Mouse (Mus musculus): ENCODE measurements around the gene Ankrd33. TPM values are rescaled to one million over a fixed set of nuclear protein-coding genes. Genes with fewer than 3 reads are reported as not detected.

The Ankrd33 gene
- not detected in 2 replicates for polyA plus RNA-seq (2014; fragmentation: Nextera tagmentation; extraction: Ambion mirVana)

DNA sequence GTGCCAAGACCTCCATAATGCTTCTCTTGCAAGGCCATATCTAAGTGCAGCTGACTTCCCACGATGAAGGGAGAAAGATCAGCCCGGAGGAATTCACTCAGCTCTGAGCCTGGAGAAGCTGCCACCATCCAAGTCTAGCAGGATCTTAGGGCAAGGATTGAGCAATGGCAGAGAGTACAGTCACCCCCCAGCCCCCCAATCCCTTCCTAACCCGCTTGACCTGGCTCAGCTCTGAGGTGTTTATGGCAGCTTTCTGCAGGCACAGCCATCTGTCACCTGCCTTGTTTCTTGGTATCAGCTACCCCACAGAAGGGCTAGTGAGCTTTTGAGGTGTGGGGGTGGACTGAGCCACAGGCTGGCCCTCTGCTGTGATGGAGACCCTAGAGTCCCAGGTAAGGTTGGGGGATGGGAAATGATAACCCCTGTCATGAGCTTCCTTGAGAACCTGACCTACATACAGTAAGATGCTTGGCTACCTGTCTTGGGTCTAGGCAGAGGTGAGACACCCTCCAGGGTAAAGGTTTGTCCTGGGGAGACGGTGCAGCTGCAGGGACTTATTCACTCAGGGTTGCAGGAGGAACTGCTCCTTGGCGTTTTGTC lies at the start of gene Ankrd33:
Gene Ankrd33, plus strand, starts transcription at position 245 of the 600 bp plus-strand sequence.
- no peak for ATAC-seq (ENCODE audit: low FRiP score, low TSS enrichment)
- Histone ChIP-seq H3K9me3 (ENCODE audit: control insufficient read depth, low read length) (no peaks in the 10 kb centered on the region), H3K4me1 (ENCODE audit: control insufficient read depth, insufficient read depth, low read length) (no peaks in the 10 kb centered on the region), H3K27me3 (ENCODE audit: control insufficient read depth, insufficient read depth, low read length) (no peaks in the 10 kb centered on the region), H3K4me2 (ENCODE audit: low read length) (no peak within 1 kb of the TSS), H3K36me3 (ENCODE audit: control insufficient read depth, insufficient read depth, low read length) (no peaks in the 10 kb centered on the region), H3K27ac (replicated peaks; ENCODE audit: low read depth, low read length) (no peak within 1 kb of the TSS), H3K4me3 (replicated peaks; ENCODE audit: low read depth, low read length) (no peak within 1 kb of the TSS), H3K9ac (replicated peaks; ENCODE audit: low read length) (no peak within 1 kb of the TSS)
- WGBS, result 82% methylated on average over 5 of the region's 5 CpGs
- no peak for DNase-seq

DNA sequence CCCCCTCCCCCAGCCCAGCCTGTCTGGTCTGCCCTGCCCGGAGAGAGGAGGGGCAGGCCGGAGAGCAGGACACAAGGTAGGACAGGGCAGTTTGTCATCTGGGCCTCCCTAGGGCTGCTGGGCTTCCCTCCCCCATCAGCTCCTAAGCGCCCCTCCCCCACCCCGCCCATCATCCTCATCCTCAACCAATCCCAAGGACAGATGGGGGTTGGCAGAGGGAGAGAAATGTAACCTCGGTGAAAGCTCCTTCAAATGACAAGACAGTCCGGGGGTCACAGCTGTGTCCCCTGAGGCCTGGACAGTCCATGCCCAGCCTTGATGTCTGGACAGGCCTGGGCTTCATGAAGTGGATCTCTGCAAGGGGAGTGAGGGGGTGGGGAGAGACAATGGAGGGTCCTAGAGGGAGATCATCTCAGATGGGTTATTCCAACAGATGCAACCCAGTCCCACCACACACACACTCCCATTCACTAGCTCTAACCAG lies 49.1 kb upstream of the Ankrd33 start:
- DNase-seq (no peak), ATAC-seq (ENCODE audit: low FRiP score, low TSS enrichment) (peak; percentile 29; the same call in 1 of the 2 replicates)
- H3K36me3 ChIP-seq (ENCODE audit: control insufficient read depth, insufficient read depth, low read length), result no peaks in the 10 kb centered on the region
- H3K9ac ChIP-seq (replicated peaks; ENCODE audit: low read length), result no peak overlapping the region; the same call in 1 of the 2 replicates
- no peaks in the 10 kb centered on the region for H3K27me3 ChIP-seq (ENCODE audit: control insufficient read depth, insufficient read depth, low read length)
- H3K9me3 ChIP-seq (ENCODE audit: control insufficient read depth, low read length), result no peaks in the 10 kb centered on the region
- H3K4me2 ChIP-seq (ENCODE audit: low read length), result no peak overlapping the region
- peak overlapping the region; percentile 26; the same call in 1 of the 2 replicates for H3K27ac ChIP-seq (replicated peaks; ENCODE audit: low read depth, low read length)
- WGBS, result 12% methylated on average over 6 of the region's 6 CpGs
- H3K4me1 ChIP-seq (ENCODE audit: control insufficient read depth, insufficient read depth, low read length), result peaks cover 41% of the 10 kb centered on the region
- H3K4me3 ChIP-seq (replicated peaks; ENCODE audit: low read depth, low read length), result no peak overlapping the region

DNA sequence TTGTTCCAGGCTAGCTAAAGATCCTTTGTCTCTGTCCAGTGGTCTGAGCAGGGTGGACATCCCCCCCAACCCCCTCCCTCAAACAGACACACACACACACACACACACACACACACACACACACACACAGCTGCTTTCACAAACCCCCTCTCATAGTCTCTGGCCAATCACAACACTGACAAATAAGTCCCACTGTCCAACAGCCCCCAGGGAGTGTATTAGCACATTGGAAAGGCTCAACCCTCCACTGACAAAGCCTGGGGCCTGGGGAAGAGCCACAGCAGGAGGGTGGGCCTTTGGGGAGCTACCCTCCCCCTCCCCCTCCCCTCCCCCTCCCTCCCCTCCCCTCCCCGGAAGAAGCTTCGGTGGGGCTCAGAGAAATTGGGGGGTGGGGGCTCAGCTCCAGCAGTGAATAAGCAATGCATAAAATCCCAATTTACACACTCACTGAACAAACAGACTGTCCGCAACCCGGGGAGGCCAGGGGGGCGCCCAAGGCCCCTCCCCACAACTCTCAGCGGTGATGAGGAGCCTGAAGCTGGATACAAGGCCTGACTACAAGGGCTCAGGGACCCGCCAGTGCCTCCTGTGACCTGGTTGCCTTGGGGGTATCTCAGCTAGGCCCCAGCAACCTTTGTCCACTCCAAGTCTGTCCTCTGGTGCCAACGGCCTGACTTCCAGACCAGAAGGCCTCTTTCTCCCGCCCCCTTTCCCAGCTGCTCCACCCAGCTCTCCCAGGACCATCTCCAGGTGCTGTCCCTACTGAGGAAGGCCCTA lies 48.4 kb upstream of the Ankrd33 start:
- H3K27me3 ChIP-seq (ENCODE audit: control insufficient read depth, insufficient read depth, low read length), result no peaks in the 10 kb centered on the region
- H3K9me3 ChIP-seq (ENCODE audit: control insufficient read depth, low read length), result no peaks in the 10 kb centered on the region
- no peaks in the 10 kb centered on the region for H3K36me3 ChIP-seq (ENCODE audit: control insufficient read depth, insufficient read depth, low read length)
- H3K4me2 ChIP-seq (ENCODE audit: low read length), result no peak overlapping the region
- H3K4me3 ChIP-seq (replicated peaks; ENCODE audit: low read depth, low read length), result no peak overlapping the region
- DNase-seq, result peak; percentile 62
- H3K9ac ChIP-seq (replicated peaks; ENCODE audit: low read length), result no peak overlapping the region
- WGBS, result 6% methylated on average over 7 of the region's 9 CpGs
- 0 out of 2 replicates have a peak overlapping the region, but pooled peaks have one; percentile 26 for H3K27ac ChIP-seq (replicated peaks; ENCODE audit: low read depth, low read length)
- ATAC-seq (ENCODE audit: low FRiP score, low TSS enrichment), result peak; percentile 69; the same call in 1 of the 2 replicates
- peaks cover 41% of the 10 kb centered on the region for H3K4me1 ChIP-seq (ENCODE audit: control insufficient read depth, insufficient read depth, low read length)

- H3K27me3 ChIP-seq (ENCODE audit: control insufficient read depth, insufficient read depth, low read length), result no peaks in the 10 kb centered on the region
- H3K4me2 ChIP-seq (ENCODE audit: low read length), result no peak overlapping the region
- DNase-seq (no peak), ATAC-seq (ENCODE audit: low FRiP score, low TSS enrichment) (no peak)
- no peaks in the 10 kb centered on the region for H3K36me3 ChIP-seq (ENCODE audit: control insufficient read depth, insufficient read depth, low read length)
- no peak overlapping the region for H3K4me3 ChIP-seq (replicated peaks; ENCODE audit: low read depth, low read length)
- peaks cover 41% of the 10 kb centered on the region for H3K4me1 ChIP-seq (ENCODE audit: control insufficient read depth, insufficient read depth, low read length)
- H3K9ac ChIP-seq (replicated peaks; ENCODE audit: low read length), result no peak overlapping the region
- 35% methylated on average over 3 of the region's 3 CpGs for WGBS
- no peak overlapping the region for H3K27ac ChIP-seq (replicated peaks; ENCODE audit: low read depth, low read length)
- H3K9me3 ChIP-seq (ENCODE audit: control insufficient read depth, low read length), result no peaks in the 10 kb centered on the region
Observed at GRCm38 (mm10) chr15:101068029-101068428, 47.5 kb upstream of the Ankrd33 start.

DNA sequence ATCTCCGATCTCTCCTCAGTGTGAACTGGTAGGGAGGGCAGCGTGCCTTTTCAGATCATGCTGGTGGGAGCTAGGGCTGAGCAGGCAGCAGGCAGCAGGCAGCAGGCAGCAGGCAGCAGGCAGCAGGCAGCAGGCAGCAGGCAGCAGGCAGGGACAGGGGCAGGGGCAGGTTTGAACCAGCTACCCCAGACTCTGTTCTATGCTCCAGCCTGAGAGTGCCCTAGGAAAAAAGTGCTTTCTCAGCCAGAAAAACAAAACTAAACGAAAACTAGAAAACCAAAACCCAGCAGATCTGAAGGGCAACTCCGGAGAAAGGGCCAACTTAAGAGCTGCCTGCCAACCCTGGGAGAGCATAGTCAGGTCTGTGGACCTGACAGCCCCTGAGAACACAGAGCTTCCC lies 46.9 kb upstream of the Ankrd33 start:
- no peak for DNase-seq
- H3K4me2 ChIP-seq (ENCODE audit: low read length), result no peak overlapping the region
- no peak overlapping the region for H3K27ac ChIP-seq (replicated peaks; ENCODE audit: low read depth, low read length)
- no peak overlapping the region for H3K9ac ChIP-seq (replicated peaks; ENCODE audit: low read length)
- no peak for ATAC-seq (ENCODE audit: low FRiP score, low TSS enrichment)
- peaks cover 41% of the 10 kb centered on the region for H3K4me1 ChIP-seq (ENCODE audit: control insufficient read depth, insufficient read depth, low read length)
- H3K4me3 ChIP-seq (replicated peaks; ENCODE audit: low read depth, low read length), result no peak overlapping the region
- no peaks in the 10 kb centered on the region for H3K36me3 ChIP-seq (ENCODE audit: control insufficient read depth, insufficient read depth, low read length)
- H3K9me3 ChIP-seq (ENCODE audit: control insufficient read depth, low read length), result no peaks in the 10 kb centered on the region
- 39% methylated on average over 4 of the region's 4 CpGs for WGBS
- no peaks in the 10 kb centered on the region for H3K27me3 ChIP-seq (ENCODE audit: control insufficient read depth, insufficient read depth, low read length)

DNA sequence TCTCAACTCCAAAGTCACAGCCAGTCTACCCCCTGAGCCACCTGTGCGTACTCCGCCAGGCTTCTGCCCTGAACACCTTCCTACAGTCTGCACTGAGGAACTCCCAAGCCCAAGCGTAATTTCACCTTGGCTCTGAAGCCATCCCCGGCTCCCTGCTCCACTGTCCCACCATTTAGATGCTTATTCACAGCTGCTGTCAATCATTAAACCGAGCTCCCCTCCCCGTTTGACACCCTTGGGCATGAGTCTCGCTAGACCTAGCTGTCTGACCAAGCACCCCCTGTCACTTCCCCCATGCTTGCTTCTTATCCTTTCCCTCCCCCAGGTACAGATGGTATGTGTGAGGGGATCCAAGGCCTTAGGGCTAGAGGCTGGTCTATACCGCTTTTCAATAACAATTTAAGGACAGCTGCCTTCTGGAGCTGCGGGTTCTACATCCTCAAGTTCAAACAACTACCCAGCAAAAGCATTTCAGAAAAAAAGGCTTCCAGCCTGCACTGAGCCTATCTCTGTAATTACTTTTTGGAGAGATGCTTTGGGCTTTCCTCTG lies 45.8 kb upstream of the Ankrd33 start:
- Histone ChIP-seq H3K4me2 (ENCODE audit: low read length) (no peak overlapping the region), H3K9ac (replicated peaks; ENCODE audit: low read length) (no peak overlapping the region), H3K4me1 (ENCODE audit: control insufficient read depth, insufficient read depth, low read length) (peaks cover 41% of the 10 kb centered on the region), H3K27me3 (ENCODE audit: control insufficient read depth, insufficient read depth, low read length) (no peaks in the 10 kb centered on the region), H3K27ac (replicated peaks; ENCODE audit: low read depth, low read length) (no peak overlapping the region), H3K9me3 (ENCODE audit: control insufficient read depth, low read length) (no peaks in the 10 kb centered on the region), H3K4me3 (replicated peaks; ENCODE audit: low read depth, low read length) (no peak overlapping the region), H3K36me3 (ENCODE audit: control insufficient read depth, insufficient read depth, low read length) (no peaks in the 10 kb centered on the region)
- 45% methylated on average over 9 of the region's 9 CpGs for whole genome bisulfite sequencing
- DNase-seq, result no peak
- ATAC-seq (ENCODE audit: low FRiP score, low TSS enrichment), result no peak

DNA sequence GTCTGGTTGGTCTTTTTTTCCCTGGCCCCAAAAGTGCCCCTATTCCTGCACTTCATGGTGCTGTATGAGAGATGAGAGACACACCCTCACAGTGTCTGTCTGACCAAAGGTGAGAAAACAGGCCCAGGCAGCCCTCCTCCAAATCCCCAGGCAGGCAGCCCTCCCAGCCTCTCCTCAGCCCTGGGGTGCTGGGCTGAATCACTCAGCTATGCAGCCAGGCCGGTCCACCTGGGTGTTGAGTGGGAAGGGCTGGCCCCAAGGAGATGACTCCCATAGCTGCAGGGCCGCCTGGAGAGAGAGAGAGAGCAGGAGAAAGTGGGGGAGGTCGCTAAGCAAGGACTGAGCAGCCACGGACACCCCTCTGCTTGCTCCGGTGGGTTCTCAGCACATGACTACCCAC lies 44.8 kb upstream of the Ankrd33 start:
- Histone ChIP-seq H3K27me3 (ENCODE audit: control insufficient read depth, insufficient read depth, low read length) (no peaks in the 10 kb centered on the region), H3K4me3 (replicated peaks; ENCODE audit: low read depth, low read length) (no peak overlapping the region), H3K9ac (replicated peaks; ENCODE audit: low read length) (no peak overlapping the region), H3K9me3 (ENCODE audit: control insufficient read depth, low read length) (no peaks in the 10 kb centered on the region), H3K4me2 (ENCODE audit: low read length) (no peak overlapping the region), H3K36me3 (ENCODE audit: control insufficient read depth, insufficient read depth, low read length) (no peaks in the 10 kb centered on the region), H3K27ac (replicated peaks; ENCODE audit: low read depth, low read length) (no peak overlapping the region), H3K4me1 (ENCODE audit: control insufficient read depth, insufficient read depth, low read length) (peaks cover 38% of the 10 kb centered on the region)
- DNase-seq (no peak), ATAC-seq (ENCODE audit: low FRiP score, low TSS enrichment) (no peak)
- WGBS, result 31% methylated on average over 5 of the region's 5 CpGs

- Histone ChIP-seq H3K9ac (replicated peaks; ENCODE audit: low read length) (no peak overlapping the region), H3K9me3 (ENCODE audit: control insufficient read depth, low read length) (no peaks in the 10 kb centered on the region), H3K27me3 (ENCODE audit: control insufficient read depth, insufficient read depth, low read length) (no peaks in the 10 kb centered on the region), H3K4me3 (replicated peaks; ENCODE audit: low read depth, low read length) (no peak overlapping the region), H3K27ac (replicated peaks; ENCODE audit: low read depth, low read length) (no peak overlapping the region), H3K4me2 (ENCODE audit: low read length) (no peak overlapping the region), H3K4me1 (ENCODE audit: control insufficient read depth, insufficient read depth, low read length) (peaks cover 37% of the 10 kb centered on the region), H3K36me3 (ENCODE audit: control insufficient read depth, insufficient read depth, low read length) (no peaks in the 10 kb centered on the region)
- 66% methylated on average over 2 of the region's 2 CpGs for WGBS
- ATAC-seq (ENCODE audit: low FRiP score, low TSS enrichment) (no peak), DNase-seq (no peak)
Observed at GRCm38 (mm10) chr15:101072736-101073135, 42.8 kb upstream of the Ankrd33 start.
